Mouse (Mus musculus) thymus, adult 18-20 months (tissue): ENCODE data around the gene Rnf223.
"Not testable (repeated sequence)": the region's sequence is repeated elsewhere in the genome, so short reads cannot be mapped to it uniquely, and the experiment has no call there.

ENCODE experiments used
- DNase-seq, 2 experiments: peaks; one replicate each; pipeline ENCODE4 v3.0.0; 2022; ENCODE audit warnings: mixed read lengths in 2 of 2

Rnf223 gene

DNA sequence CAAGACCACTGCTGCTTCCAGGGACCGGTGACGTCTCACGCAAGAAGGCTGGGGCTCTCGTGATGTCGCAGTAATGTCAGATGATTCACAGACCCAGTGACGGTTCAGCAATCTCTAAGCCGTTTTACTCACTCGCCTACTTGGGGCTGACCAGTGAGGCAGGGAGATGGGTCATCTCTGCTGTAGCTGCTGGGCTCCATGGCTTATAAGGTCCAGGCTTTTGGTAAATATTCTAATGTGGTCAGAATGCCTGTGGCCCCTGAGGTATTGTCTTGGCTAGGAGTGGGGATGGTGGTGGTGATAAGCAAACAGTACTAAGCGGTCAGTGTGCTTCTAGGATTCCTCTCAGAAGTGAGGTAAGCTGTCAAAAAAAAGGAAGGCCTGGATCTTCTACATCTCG, 627 bp downstream of the Rnf223 start:
- DNase-seq, result no peak

DNA sequence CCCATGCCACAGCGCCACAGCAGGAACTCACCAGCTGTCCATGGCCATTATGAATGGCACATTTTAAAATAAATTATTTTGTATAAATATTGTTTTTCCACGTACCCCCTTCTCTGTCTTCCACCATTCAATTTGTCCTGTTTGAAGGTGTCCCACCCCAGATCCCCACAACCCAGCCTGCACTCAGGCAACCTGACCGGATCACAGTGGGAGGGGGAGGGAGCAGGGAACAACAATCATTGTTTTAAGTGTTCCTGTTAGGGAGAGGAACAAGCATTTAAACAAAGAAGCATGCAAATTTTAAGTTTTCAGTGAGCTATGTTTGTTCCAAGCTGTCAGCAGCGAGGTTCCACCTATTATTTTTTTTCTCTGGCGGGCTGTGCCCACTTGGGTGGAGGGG, 3.0 kb downstream of the Rnf223 start:
- no peak for DNase-seq

DNA sequence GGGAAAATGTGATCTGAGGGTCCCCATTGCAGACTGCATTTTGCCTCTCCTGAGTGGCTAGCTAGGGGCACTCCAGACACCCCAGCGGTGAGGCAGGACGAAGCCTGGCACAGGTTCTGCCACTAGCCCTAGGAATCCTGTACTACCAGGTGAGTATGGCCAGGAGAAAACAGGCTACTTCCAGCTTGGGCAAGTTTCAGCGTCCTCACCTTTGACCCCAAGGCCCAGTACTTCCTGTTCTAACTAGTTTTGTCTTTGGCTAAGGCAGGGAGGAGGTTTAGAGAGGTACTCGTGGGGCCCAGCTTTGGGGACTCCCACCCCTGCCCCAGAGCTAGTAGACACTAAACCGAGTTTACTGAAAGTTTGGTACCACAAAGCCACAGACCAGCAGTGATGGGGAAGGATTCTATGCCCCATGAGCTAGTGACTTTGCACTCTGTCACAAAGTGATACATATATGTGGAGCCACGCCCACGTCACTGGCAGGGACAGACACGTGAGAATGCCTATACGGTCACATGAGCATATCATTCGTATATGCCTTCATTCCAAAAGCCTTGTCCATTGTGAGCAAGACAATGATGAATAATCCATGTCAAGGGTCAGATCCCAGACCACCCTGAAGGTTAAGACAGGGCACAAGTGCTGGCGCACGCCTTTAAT, 3.8 kb downstream of the Rnf223 start:
- no peak for DNase-seq

DNA sequence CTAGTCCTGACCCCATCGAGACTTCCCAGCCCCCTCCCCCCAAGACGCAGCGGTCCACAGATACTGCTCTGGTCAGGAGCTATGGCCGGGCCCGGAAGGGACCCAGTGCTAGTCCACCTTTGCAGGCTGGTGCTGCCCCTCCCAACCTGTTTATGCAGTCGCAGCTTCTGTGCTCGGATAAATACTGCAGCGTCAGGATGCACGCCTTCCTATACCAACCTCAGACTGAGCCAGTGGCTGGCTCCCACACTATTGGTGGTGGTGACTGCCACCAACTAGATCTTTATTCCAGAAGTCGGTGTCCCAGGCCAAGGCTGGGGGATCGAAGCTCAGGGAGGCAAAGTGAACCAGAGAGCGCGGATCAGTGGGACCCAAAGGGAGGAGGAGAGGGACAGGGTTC, 4.8 kb downstream of the Rnf223 start:
- DNase-seq, result no peak

DNA sequence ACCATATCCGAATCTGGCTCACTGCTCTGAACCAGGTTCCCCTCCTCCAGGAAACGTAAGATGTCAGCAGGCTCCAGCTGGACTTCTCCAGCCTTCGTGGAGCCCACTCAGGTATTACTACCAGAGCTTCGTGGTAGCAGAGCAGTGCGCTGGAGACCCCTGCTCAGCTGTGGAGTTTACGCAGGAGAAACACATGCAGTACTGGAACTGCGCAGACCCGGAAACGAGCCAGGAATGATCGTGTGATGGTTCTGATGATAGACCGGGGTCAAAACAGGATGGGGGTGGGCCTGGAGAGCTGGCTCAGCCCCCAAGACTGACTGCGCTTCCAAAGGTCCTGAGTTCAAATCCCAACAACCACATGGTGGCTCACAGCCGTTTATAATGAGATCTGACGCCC, 5.5 kb downstream of the Rnf223 start:
- DNase-seq, result no peak

DNA sequence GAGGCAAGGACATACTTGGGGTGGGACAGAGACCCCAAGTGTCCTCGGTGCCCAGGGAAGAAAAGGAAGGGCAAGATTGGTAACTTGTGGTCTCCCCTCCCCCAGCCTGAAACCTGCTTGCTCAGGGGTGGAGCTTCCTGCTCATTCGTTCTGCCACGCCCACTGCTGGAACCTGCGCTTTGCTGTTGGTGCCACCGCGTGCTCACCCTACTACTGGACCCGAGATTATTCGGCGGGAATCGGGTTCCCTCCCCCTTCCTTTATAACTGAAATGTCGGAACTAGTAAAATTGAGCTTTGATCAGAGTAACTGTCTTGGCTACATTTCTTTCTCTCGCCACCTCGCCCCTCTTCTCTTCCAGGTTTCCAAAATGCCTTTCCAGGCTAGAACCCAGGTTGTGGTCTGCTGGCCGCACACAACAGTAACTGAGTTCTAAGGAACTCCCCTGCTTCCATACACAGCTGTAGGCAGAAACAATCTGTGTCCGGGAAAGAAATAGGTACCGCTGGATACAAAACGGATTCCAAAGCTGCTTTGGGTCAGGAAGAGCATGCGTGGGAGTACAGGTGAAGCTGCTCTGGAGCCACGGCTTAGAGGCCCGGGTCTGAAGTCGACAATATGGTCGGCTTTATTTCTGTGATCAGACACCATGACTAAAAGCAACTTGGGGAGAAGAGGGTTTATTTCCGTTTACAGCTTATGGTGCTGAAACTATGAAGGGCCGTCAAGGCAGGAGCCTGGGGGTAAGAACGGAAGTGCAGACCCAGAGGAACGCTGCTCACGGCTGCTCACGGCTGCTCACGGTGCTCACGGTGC, 6.2 kb downstream of the Rnf223 start:
- no peak for DNase-seq

DNA sequence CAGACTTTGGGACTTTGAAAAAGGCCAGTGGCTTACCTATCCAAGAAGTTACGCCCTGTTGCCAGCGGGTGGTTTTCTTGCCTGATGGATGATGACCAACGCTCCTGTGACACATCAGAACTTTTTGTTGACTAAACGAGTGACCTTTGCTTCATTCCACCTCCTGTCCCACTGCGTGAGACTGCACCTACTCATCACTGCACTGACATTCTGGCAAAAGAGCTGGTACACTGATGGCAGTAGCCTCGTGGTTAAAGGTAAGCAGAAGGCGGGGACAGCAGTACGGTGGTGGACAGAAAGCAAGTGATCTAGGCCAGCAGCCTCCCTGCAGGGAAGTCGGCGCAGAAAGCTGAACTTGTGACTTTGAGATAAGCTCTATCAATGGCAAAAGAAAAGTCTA, 20.6 kb downstream of the Rnf223 start:
- not testable (repeated sequence) for DNase-seq

DNA sequence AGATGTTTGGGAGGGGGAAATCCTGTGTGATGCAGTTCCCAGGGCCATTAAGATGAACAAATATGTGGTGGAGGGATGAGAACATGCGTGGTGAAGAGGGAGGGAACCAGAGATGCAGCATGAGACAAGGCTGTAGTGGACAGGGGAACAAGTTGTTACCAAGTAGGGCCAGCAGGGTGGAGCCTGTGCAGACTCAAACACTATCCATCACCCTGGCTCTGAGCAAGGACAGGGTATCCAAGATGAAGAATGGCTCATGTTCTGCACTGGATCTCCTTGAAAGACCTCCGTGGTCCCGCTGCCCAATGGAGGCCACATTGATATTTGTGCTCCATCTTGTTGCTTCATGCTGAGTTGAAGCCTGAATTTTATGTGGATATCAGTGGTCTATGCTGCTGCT, 24.5 kb downstream of the Rnf223 start:
- DNase-seq, result no peak

DNA sequence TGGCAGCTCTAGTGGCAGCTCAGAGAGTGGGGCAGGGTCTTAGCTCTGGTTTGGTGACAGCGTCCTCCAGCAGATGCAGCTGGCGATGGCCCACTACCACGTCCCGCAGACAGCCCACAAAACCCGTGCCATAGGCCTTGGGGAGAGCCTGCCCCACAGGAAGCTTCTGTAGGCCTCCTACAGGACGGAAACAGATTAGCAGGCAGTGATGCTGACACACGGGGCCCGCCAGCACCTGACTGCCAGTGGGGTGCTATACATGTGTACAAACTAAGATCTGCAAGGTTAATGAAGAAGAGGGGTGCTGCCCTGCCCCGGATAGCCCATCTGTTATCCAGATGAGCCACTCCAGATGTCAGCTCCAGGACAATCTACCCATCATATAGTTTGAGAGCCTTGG, 36.2 kb downstream of the Rnf223 start:
- no peak for DNase-seq

DNA sequence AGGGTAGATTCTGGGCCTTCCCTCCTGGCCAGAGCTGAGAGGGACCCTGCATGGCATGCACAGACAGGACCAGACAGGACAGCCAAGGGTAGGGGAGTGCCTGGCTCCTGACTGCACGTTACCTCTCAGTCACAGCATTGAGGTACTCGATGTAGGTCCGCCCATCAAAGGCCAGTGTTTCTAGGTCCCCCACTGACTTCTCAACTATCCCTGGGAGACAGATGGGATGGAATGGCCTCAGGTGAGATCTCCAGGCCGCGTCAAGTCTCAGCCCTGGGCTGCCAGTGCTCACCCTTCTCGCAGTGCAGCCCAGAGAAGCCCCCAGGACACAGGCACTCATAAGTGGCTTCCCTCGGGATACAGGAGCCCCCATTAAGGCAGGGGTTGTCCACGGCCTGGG, 38.3 kb downstream of the Rnf223 start:
- no peak for DNase-seq

DNA sequence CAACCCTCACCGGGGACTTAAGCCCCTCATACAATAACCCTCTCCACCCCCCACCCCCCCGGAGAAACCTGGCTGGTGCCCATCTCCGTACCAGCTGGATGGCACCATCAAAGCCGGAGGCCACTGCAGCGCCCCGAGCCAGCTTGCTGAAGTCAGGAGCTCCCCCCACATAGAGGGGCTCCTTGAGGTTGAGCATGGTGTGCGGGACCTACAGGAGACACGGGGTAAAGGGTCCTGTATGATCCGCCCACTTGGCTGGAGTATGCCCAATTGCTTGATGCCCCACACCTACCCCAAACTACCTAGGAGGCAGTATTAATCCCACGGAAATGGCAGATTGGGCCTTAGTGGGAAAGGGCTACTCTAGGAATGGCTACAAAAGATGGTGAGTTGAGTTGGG, 38.8 kb downstream of the Rnf223 start:
- DNase-seq, result no peak

DNA sequence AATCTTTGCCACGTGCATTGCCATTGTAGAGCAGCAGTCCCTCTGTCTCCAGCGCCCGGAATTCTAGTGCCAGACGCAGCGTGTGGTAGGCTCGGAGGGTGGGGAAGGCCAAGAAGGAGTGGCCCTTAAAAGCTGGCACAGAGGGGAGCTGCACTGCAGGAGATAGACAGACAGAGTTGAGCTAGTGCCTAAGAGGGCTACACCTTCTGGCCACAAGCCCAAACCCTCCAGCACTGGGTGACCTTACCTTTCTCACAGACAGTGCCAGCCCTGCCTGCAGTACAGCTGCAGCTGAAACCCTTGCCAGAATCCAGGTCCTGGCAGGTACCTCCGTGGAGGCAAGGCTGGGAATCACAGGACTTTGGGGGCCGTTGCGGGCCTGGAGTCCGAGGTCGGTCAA, 41.5 kb downstream of the Rnf223 start:
- no peak for DNase-seq

DNA sequence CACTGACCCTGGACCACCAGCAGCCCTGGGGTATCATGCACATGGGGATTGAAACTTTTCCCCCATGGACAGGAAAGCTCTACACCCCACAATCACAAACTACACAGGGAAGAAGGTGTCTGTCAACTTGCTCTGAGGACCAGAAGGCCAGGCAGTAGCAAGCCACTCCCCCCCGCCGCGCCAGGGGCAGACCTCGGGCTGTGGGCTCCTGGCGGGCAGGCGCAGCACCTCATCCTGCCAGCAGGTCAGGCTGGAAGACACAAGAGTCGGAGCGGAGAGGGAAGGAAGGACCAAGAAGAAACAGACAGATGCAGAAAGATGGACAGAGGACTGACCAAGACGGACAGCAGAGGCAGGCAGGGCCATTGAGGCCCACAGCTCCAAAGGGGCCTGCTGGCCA, 47.3 kb downstream of the Rnf223 start:
- no peak for DNase-seq
